Mouse (Mus musculus): ENCODE results near the gene Cdh23. TPM values are rescaled to one million over a fixed set of nuclear protein-coding genes. Genes with fewer than 3 reads are reported as not detected.
A peak's percentile ranks its signal among the peaks of the same experiment; 100 is the strongest.

Gene Cdh23
- polyA plus RNA-seq, 1 experiment from 2014 or later = 0.72 TPM

DNA sequence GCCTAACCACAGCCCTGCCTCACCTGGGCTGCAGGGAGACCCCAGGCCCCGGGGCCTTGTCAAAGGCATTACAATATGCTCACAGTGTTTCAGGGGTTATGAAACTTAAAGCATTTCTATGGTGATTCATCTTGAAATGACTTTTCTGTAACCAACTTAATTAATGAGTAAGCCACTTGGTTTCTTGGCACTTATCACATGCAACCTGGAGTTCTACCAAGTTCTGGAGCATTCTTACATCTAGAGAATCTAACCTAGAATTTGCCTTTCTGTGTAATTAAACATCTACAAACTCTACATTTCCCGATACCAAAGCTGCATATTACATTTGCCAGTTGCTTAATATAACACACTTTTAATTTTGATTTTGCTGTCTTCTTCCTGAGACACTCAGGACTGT is 279.2 kb downstream of the Cdh23 start:
- no peak overlapping the region for H3K4me2 ChIP-seq
- H3K9ac ChIP-seq = no peak overlapping the region
- no peaks in the 10 kb centered on the region for H3K9me3 ChIP-seq
- H3K27ac ChIP-seq = no peak overlapping the region
- H3K27me3 ChIP-seq = no peaks in the 10 kb centered on the region
- H3K4me3 ChIP-seq = no peak overlapping the region
- no peaks in the 10 kb centered on the region for H3K36me3 ChIP-seq
- H3K4me1 ChIP-seq = 0 out of 2 replicates have a peak, but pooled peaks cover 5% of the 10 kb centered on the region
- ATAC-seq (ENCODE audit: insufficient number of reproducible peaks, insufficient read depth, low FRiP score, low TSS enrichment, low read depth) = no peak
- WGBS = 87% methylated on average over 2 of the region's 2 CpGs

DNA sequence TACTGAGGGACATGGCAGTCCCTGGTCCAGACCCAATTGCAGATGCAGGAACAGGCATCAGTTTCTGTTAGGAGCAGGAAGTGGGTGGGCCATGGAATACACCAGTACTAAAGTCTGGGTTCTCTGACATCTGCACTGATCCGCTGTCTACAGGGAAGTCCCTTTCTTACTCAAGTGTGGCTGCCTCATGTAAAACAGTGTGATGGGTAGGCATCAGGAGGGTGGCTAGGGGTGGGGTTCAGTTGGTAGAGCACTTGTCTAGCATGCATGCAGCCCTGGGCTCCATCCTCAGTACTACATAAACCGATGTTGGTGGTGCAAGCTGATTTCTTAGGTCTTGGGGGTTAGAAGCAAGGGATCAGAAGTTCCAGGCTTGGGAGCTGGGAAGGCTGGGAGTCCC is 282.5 kb downstream of the Cdh23 start:
- Histone ChIP-seq H3K4me2 (no peak overlapping the region), H3K9ac (no peak overlapping the region), H3K4me1 (0 out of 2 replicates have a peak, but pooled peaks cover 5% of the 10 kb centered on the region), H3K36me3 (no peaks in the 10 kb centered on the region), H3K9me3 (no peaks in the 10 kb centered on the region), H3K4me3 (no peak overlapping the region), H3K27me3 (peaks cover 13% of the 10 kb centered on the region; the same call in 1 of the 2 replicates), H3K27ac (no peak overlapping the region)
- 70% methylated on average over 2 of the region's 2 CpGs for WGBS
- no peak for ATAC-seq (ENCODE audit: insufficient number of reproducible peaks, insufficient read depth, low FRiP score, low TSS enrichment, low read depth)

DNA sequence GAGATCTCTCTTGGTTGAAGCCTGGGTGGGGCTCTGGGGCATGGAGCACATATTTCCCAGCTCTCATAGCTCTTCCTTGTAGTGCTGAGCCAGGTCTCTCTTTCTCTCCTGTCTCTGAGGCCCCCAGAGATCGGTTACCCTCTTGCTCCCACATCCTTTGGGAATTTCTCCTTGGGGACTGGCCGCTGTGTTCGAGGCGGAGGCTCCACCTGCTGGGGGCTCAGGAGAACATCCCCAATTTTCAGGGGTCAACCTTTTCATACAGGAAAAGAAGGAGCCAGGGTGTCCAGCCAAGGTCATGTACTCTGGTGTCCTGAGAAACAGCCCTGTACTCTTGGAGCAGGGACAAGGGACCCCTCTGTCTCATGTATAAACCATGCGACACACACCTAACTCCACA is 284.5 kb downstream of the Cdh23 start:
- 28% methylated on average over 5 of the region's 5 CpGs for WGBS
- Histone ChIP-seq H3K27me3 (peaks cover 18% of the 10 kb centered on the region; the same call in 1 of the 2 replicates), H3K4me2 (no peak overlapping the region), H3K9ac (no peak overlapping the region), H3K4me3 (no peak overlapping the region), H3K4me1 (0 out of 2 replicates have a peak, but pooled peaks cover 5% of the 10 kb centered on the region), H3K36me3 (no peaks in the 10 kb centered on the region), H3K27ac (no peak overlapping the region), H3K9me3 (no peaks in the 10 kb centered on the region)
- no peak for ATAC-seq (ENCODE audit: insufficient number of reproducible peaks, insufficient read depth, low FRiP score, low TSS enrichment, low read depth)

DNA sequence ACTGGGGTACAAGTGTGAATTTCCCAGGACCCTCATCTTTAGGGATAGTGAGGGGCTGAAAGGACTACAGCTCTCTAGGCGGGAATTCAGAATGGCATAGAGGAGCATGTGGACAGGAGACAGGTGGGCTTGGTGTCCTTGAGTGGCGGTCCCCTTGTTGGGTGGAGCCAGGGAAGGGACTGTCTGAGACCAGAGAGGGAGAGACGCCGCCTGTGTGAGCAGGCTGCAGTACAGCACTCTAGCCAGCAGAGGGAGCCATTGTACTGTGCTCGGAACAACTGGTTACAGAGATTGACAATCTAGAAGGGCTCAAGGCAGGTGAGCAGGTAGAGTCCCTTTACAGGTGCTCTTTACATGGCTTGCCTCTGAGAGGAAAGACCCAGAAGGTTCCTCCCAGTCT is 288.5 kb downstream of the Cdh23 start:
- Histone ChIP-seq H3K9ac (0 out of 2 replicates have a peak overlapping the region, but pooled peaks have one; percentile 3), H3K4me1 (0 out of 2 replicates have a peak, but pooled peaks cover 4% of the 10 kb centered on the region), H3K27me3 (peaks cover 18% of the 10 kb centered on the region; the same call in 1 of the 2 replicates), H3K4me3 (no peak overlapping the region), H3K36me3 (no peaks in the 10 kb centered on the region), H3K27ac (no peak overlapping the region), H3K9me3 (no peaks in the 10 kb centered on the region), H3K4me2 (no peak overlapping the region)
- 2% methylated on average over 5 of the region's 5 CpGs for WGBS
- ATAC-seq (ENCODE audit: insufficient number of reproducible peaks, insufficient read depth, low FRiP score, low TSS enrichment, low read depth) = no peak

DNA sequence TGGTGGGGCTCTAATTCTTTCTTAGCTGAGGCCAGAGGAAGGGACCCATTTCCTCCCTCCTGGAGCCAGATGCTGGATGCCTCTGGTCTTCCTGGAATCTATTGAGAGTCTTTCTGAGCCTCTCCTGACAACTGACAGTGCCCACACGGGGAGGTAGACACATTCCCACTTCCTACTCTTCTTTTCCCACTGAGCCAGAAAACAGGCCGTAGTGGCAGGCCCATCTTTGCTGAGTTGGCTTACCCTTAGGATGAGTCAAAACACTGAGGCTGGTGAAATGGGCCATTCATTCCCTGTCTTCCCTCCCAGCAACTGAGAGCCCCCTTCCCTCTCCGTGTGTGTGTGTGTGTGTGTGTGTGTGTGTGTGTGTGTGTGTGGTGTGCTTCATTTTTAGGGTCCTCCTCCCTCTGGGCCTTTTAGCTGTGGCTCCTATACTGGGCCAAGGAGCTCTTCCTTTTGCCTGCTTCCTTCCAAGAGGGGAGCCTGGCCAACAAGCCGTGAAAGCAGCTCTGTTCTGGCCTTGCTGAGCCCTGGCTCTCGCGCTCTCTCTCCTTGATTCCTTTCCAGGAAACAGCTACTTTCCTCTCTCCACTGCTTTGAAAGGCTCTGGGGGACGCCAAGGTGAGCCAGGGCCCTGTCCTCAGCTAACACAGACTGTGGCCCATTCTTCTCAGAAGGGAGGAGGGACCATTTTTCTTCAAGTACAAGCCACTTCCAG is 290.7 kb downstream of the Cdh23 start:
- no peak overlapping the region for H3K4me2 ChIP-seq
- no peaks in the 10 kb centered on the region for H3K9me3 ChIP-seq
- H3K27me3 ChIP-seq = peaks cover 12% of the 10 kb centered on the region; the same call in 1 of the 2 replicates
- no peak overlapping the region for H3K27ac ChIP-seq
- 35% methylated on average over 6 of the region's 7 CpGs for WGBS
- H3K36me3 ChIP-seq = no peaks in the 10 kb centered on the region
- H3K4me3 ChIP-seq = no peak overlapping the region
- no peak for ATAC-seq (ENCODE audit: insufficient number of reproducible peaks, insufficient read depth, low FRiP score, low TSS enrichment, low read depth)
- H3K9ac ChIP-seq = 0 out of 2 replicates have a peak overlapping the region, but pooled peaks have one; percentile 11
- 0 out of 2 replicates have a peak, but pooled peaks cover 1% of the 10 kb centered on the region for H3K4me1 ChIP-seq

DNA sequence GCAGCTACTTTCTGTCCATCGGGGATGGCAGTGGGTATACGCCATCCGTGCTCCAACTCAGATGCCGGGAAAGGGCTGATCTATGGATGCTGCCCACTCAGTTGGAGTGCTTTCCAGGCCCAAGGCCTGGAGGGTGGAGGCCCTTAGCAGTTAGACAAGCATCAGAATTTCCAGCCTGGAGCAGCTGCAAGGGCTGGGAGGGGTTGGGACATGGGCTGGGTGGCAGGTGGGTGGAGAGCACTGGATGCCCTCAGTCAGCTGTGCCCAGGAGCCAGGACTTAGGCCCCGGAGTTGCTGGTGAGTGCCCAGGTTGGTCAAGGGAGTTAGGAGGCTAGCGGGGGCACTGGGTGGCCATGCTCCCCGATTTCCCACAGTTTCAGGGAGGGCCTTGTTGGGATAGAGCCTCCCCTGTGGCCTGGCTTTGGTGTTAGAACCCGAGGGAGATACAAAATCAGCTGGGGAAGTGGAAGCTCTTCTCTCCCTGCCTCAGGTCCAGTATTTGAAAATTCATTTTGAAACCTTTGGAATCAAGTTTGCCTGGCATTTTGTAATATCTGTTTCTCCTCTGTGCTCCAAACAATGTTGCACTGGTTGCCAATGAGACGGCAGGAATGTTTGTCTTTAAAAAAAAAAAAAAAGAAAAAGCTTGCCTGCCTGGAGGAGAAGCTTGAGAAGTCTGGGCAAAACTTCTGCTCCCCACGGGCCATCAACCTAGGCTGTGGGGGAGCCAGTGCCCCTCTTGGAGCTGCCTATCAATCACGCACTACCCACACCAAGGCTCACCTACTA is 295.6 kb downstream of the Cdh23 start:
- Histone ChIP-seq H3K27ac (no peak overlapping the region), H3K4me3 (no peak overlapping the region), H3K9me3 (no peaks in the 10 kb centered on the region), H3K4me1 (0 out of 2 replicates have a peak, but pooled peaks cover 10% of the 10 kb centered on the region), H3K4me2 (no peak overlapping the region), H3K9ac (0 out of 2 replicates have a peak overlapping the region, but pooled peaks have one; percentile 27), H3K36me3 (no peaks in the 10 kb centered on the region), H3K27me3 (no peaks in the 10 kb centered on the region)
- 78% methylated on average over 11 of the region's 11 CpGs for WGBS
- no peak for ATAC-seq (ENCODE audit: insufficient number of reproducible peaks, insufficient read depth, low FRiP score, low TSS enrichment, low read depth)

DNA sequence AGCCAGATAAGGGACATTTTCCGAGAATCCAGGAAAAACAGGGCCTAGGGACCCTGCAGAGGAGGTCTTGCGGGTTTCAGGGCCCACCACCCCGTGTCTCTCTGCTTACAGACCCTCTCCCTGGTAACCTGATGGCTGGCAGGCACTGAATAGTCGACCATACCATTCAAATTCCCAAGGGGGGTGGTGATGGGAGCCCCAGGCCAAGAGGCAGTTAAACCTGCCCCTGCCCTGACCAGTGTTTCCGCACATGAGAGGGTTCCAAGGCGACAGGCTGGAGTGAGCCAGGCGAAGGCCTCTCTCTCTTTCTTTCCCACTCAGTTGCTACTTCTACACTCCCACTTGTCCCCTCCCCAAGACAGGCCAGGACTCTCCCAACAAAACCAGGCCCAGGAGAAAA is 296.8 kb downstream of the Cdh23 start, which contains the start of gene Gm17455:
Gene Gm17455 (plus strand): TSS at position 278 of the 400 bp plus-strand sequence.
- no peak for ATAC-seq (ENCODE audit: insufficient number of reproducible peaks, insufficient read depth, low FRiP score, low TSS enrichment, low read depth)
- Histone ChIP-seq H3K9ac (peak within 1 kb of the TSS; percentile 33), H3K4me2 (no peak within 1 kb of the TSS), H3K4me3 (no peak within 1 kb of the TSS), H3K9me3 (no peaks in the 10 kb centered on the region), H3K36me3 (no peaks in the 10 kb centered on the region), H3K27ac (no peak within 1 kb of the TSS), H3K27me3 (no peaks in the 10 kb centered on the region), H3K4me1 (0 out of 2 replicates have a peak, but pooled peaks cover 10% of the 10 kb centered on the region)
- WGBS = 49% methylated on average over 7 of the region's 7 CpGs

DNA sequence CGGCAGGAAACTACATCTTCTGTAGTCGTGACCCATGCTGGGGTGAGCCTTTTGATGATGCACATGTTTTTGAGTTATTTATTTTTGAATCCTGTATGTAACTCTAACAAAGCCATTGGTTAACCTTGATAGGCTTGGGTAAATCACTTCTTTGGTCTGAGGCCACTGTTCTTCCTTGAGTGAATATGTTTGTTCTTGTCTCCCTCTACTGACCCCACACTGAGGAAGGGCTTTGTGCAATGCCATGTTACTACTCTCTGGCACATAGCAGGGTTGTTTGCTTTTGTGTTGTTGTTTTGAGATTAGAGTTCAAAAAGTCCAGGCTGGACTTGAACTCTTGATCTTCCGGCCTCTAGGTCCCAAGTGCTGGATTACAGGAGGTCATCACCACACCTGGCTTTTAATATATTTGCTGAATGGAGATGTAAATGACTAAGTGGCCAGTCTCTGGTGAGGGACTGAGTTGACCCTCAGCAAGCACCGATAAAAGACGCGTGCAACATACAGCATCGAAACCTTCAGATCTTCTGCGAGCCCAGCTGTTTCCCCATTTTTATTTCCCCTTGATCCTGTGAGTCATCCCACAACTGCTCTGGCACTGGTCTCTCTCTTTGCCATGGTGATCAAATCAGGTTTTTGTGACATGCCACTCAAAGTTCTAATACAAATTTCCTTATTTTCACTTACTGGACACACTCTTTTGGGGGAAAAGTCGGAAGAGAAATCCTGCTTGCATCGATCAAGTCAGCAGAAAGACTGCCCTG is 298.1 kb downstream of the Cdh23 start:
- no peak overlapping the region for H3K4me2 ChIP-seq
- ATAC-seq (ENCODE audit: insufficient number of reproducible peaks, insufficient read depth, low FRiP score, low TSS enrichment, low read depth) = no peak

DNA sequence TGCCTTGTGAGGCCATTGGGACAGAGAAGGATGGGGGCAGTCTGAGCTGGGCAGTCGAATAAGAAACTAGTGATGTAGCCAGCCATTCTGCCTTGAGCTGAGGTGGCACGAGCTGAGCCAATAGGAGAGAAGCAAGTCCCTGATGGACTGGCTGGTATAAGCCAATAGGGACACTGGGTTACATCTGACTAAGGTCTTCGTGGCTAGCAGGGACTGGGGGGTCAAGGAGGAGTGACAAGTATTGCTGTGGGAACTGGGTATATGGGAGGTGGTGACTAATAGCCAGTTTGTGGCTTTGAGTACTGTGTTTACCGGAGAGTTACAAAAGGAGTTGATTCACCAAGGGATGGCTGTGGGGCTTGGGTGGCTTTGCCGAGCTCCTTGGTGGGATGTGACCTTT is 300.7 kb downstream of the Cdh23 start:
- Histone ChIP-seq H3K4me3 (no peak overlapping the region), H3K27me3 (no peaks in the 10 kb centered on the region), H3K9me3 (no peaks in the 10 kb centered on the region), H3K27ac (no peak overlapping the region), H3K9ac (no peak overlapping the region), H3K4me1 (0 out of 2 replicates have a peak, but pooled peaks cover 8% of the 10 kb centered on the region), H3K4me2 (no peak overlapping the region), H3K36me3 (no peaks in the 10 kb centered on the region)
- no peak for ATAC-seq (ENCODE audit: insufficient number of reproducible peaks, insufficient read depth, low FRiP score, low TSS enrichment, low read depth)
- 73% methylated on average over 5 of the region's 5 CpGs for WGBS

More for the DNA sequence above, 298.1 kb downstream of the Cdh23 start:
- Histone ChIP-seq H3K9me3 (no peaks in the 10 kb centered on the region), H3K27ac (no peak overlapping the region), H3K4me1 (0 out of 2 replicates have a peak, but pooled peaks cover 10% of the 10 kb centered on the region), H3K9ac (no peak overlapping the region), H3K27me3 (no peaks in the 10 kb centered on the region), H3K36me3 (no peaks in the 10 kb centered on the region), H3K4me3 (no peak overlapping the region)
- 75% methylated on average over 10 of the region's 10 CpGs for WGBS

DNA sequence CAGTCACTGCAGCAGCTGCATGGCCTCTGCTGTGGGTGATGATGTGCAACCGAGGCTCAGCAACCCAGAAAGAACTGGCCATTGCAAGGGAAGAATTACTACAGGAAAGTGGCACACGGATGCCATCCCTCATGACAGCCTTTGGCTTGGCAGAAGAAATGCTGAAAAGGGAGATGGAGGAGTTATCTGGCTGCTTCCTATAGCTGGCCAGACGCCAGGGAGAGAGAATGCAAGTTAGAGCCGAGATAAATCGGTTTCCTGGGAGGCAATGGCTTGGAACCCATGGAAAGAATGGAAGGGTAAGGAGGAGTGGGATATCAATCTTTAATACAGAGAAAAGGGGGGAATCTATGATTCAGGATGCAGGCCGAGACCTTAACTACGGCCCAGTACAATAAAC is 301.4 kb downstream of the Cdh23 start:
- H3K4me3 ChIP-seq = no peak overlapping the region
- no peaks in the 10 kb centered on the region for H3K9me3 ChIP-seq
- 81% methylated on average over 7 of the region's 7 CpGs for WGBS
- no peak overlapping the region for H3K9ac ChIP-seq
- H3K27ac ChIP-seq = no peak overlapping the region
- H3K27me3 ChIP-seq = no peaks in the 10 kb centered on the region
- 0 out of 2 replicates have a peak, but pooled peaks cover 6% of the 10 kb centered on the region for H3K4me1 ChIP-seq
- H3K4me2 ChIP-seq = no peak overlapping the region
- ATAC-seq (ENCODE audit: insufficient number of reproducible peaks, insufficient read depth, low FRiP score, low TSS enrichment, low read depth) = no peak
- no peaks in the 10 kb centered on the region for H3K36me3 ChIP-seq

DNA sequence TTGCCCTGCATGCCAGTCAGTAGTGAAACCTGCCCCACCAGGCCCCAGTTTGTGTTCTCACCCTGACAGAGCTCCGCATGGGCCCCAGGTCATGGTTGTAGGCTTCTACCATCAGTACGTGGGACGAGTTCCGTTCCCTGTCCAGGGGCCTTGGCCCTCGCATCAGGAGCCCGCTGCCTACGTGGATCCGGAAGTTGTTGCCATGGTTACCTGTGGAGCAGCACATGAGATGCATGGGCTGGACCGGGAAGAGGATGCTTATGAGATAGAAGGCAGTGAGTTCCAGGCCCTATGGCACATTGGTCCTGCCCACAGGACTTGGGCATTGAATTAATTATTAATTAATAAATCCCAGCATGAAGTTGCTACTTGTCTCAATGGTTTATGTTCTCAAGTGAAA is 304.6 kb downstream of the Cdh23 start:
- Histone ChIP-seq H3K4me1 (0 out of 2 replicates have a peak, but pooled peaks cover 3% of the 10 kb centered on the region), H3K9me3 (no peaks in the 10 kb centered on the region), H3K36me3 (no peaks in the 10 kb centered on the region), H3K9ac (no peak overlapping the region), H3K27me3 (no peaks in the 10 kb centered on the region), H3K4me3 (no peak overlapping the region), H3K27ac (no peak overlapping the region), H3K4me2 (no peak overlapping the region)
- 88% methylated on average over 9 of the region's 9 CpGs for WGBS
- no peak for ATAC-seq (ENCODE audit: insufficient number of reproducible peaks, insufficient read depth, low FRiP score, low TSS enrichment, low read depth)

All from embryonic facial prominence, embryonic 13.5 days (tissue).